Mouse (Mus musculus) stomach, postnatal 0 days (tissue): Measurements from ENCODE around the gene Parn. TPM values are rescaled to one million over a fixed set of nuclear protein-coding genes. Genes with fewer than 3 reads are reported as not detected.

Experiments used
- ATAC-seq: fragments of 200-750 bp; cut with Nextera tagmentation; 2 replicates; pipeline ENCODE4 v1.8.0; 2017; ENCODE audit not compliant: low FRiP score, low TSS enrichment
- DNase-seq: peaks from one replicate; pipeline ENCODE4 v3.0.0-alpha.2; 2016; ENCODE audit warnings: low spot score
- H3K27ac ChIP-seq: fragments of 300-500 bp; sonication (generic); replicated peaks from 2 replicates; pipeline ENCODE4 v1.5.1; 2014; ENCODE audit warnings: mild to moderate bottlenecking, control low read depth
- H3K27me3 ChIP-seq: fragments of 300-500 bp; sonication (generic); 2 replicates; pipeline ENCODE4 v1.6.1; 2014; ENCODE audit warnings: low read length; ENCODE audit not compliant: control insufficient read depth, insufficient read depth
- H3K36me3 ChIP-seq: fragments of 300-500 bp; sonication (generic); 2 replicates; pipeline ENCODE4 v1.6.1; 2014; ENCODE audit warnings: low read length, mixed read lengths; ENCODE audit not compliant: control insufficient read depth, insufficient read depth
- H3K4me1 ChIP-seq: fragments of 300-500 bp; sonication (generic); replicated peaks from 2 replicates; pipeline ENCODE4 v1.6.1; 2014; ENCODE audit warnings: antibody characterized with exemption; ENCODE audit not compliant: control insufficient read depth, insufficient read depth
- H3K4me2 ChIP-seq: fragments of 300-500 bp; sonication (generic); replicated peaks from 2 replicates; pipeline ENCODE4 v1.6.1; 2014; ENCODE audit warnings: low read depth, mild to moderate bottlenecking, control low read depth, moderate library complexity
- H3K4me3 ChIP-seq: fragments of 300-500 bp; sonication (generic); 2 replicates; pipeline ENCODE4 v1.5.1; 2014; ENCODE audit warnings: low read depth, low read length, control low read depth
- H3K9ac ChIP-seq: fragments of 300-500 bp; sonication (generic); 2 replicates; pipeline ENCODE4 v1.6.1; 2014; ENCODE audit warnings: mild to moderate bottlenecking, low read length, control low read depth, mixed read lengths
- H3K9me3 ChIP-seq: fragments of 300-500 bp; sonication (generic); 2 replicates; pipeline ENCODE4 v1.6.1; 2016; ENCODE audit warnings: low read length; ENCODE audit not compliant: control insufficient read depth
- CTCF ChIP-seq: IDR thresholded peaks from 2 replicates; pipeline ENCODE4 v1.5.1; 2016; ENCODE audit warnings: antibody characterized with exemption, low read depth, mild to moderate bottlenecking, moderate library complexity
- EP300 ChIP-seq: optimal IDR thresholded peaks from 2 replicates; pipeline ENCODE3; 2016; ENCODE audit warnings: antibody characterized with exemption
- WGBS: fragments of 180-500 bp; shearing (Covaris S2); extraction: QIAGEN DNeasy Blood & Tissue Kit; methylation state at CpG from one replicate; pipeline ENCODE4 v1.1.7; 2014; 5-methylcytosine and 5-hydroxymethylcytosine counted together
- polyA plus RNA-seq: library from polyadenylated mRNA; unstranded; fragments of >200 nt; fragmentation: Nextera tagmentation; extraction: Ambion mirVana; gene quantifications from 2 replicates; pipeline ENCODE4 v1.2.1, GENCODE M21; 2015

The Parn gene
- polyA plus RNA-seq, 1 experiment from 2014 or later, result 23.7 TPM

DNA sequence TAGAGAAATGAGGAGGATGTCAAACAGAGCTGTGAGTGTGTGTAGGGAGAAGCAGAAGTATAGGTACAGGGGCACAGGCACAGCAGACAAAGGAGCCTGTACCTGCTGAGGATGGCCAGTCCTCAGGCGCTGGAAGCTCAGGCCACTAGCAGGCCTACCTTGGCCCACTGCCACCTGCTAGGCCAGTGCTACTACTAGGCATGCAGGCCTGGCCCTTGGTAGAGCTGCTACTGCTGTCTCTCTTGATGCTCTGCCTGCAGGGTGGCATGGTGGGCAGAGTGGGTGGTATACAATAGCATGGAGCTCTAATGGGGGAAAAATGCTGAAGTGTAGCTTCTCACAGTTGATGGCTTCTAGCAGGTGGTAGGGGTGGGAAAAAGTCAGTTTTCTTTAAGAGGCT, 88.0 kb downstream of the Parn start:
- Histone ChIP-seq H3K4me1 (no peaks in the 10 kb centered on the region), H3K27me3 (no peaks in the 10 kb centered on the region), H3K36me3 (peaks cover 3% of the 10 kb centered on the region; the same call in 1 of the 2 replicates), H3K9me3 (no peaks in the 10 kb centered on the region), H3K4me3 (no peak overlapping the region), H3K27ac (no peak overlapping the region), H3K4me2 (no peak overlapping the region), H3K9ac (no peak overlapping the region)
- 80% methylated on average over 1 of the region's 1 CpGs for WGBS
- TF ChIP-seq EP300 (no peak), CTCF (no peak)
- ATAC-seq (0 out of 2 replicates have a peak, but pooled peaks have one; percentile 42), DNase-seq (no peak)

DNA sequence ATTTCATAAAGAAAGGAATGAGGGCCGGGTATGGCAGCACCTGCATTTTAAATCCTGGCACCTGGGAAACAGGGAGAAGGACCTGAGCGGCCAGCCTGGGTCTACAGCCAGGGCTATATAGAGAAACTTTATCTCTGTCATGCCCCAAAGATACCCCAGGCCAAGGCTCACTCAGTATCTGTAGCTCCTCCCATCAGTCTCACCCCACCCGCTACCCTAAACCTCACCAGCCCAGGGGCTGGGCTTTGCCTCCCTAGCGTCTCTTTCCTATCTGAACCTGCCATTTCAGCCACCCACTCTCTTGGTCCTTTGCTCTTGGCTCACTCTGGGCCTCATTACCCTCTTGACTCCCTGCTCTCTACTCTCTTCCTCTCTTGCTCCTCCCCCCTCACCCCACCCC, 92.7 kb downstream of the Parn start:
- 68% methylated on average over 4 of the region's 4 CpGs for WGBS
- Histone ChIP-seq H3K9me3 (no peaks in the 10 kb centered on the region), H3K27me3 (no peaks in the 10 kb centered on the region), H3K4me2 (no peak overlapping the region), H3K27ac (no peak overlapping the region), H3K9ac (no peak overlapping the region), H3K4me3 (no peak overlapping the region), H3K36me3 (no peaks in the 10 kb centered on the region), H3K4me1 (no peaks in the 10 kb centered on the region)
- TF ChIP-seq EP300 (no peak), CTCF (no peak)
- peak; percentile 40; the same call in 1 of the 2 replicates for ATAC-seq
- DNase-seq, result no peak

DNA sequence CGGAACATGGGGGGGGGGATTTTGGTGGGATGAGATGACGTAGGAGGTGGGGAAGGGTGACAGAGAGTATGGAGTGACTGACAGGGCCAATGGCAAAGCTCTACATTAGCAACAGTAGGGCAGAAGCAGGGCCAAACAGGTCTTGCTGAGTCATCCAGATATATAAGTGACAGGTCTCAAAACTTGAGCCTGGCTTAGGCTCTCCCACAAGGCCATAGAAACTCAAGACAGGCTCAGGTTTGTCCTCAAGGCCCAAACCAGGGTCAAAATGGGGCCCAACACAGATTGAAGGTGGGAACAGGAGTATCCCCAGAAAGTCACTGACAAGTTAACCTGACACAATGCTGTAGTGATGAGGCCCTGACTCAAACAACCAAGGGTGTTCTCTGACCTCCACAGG, 99.7 kb downstream of the Parn start:
- H3K4me2 ChIP-seq, result no peak overlapping the region
- H3K27me3 ChIP-seq, result no peaks in the 10 kb centered on the region
- no peak overlapping the region for H3K4me3 ChIP-seq
- DNase-seq (no peak), ATAC-seq (no peak)
- TF ChIP-seq EP300 (no peak), CTCF (no peak)
- no peak overlapping the region for H3K27ac ChIP-seq
- H3K36me3 ChIP-seq, result no peaks in the 10 kb centered on the region
- H3K4me1 ChIP-seq, result no peaks in the 10 kb centered on the region
- H3K9ac ChIP-seq, result no peak overlapping the region
- WGBS, result 92% methylated on average over 2 of the region's 2 CpGs
- H3K9me3 ChIP-seq, result no peaks in the 10 kb centered on the region

DNA sequence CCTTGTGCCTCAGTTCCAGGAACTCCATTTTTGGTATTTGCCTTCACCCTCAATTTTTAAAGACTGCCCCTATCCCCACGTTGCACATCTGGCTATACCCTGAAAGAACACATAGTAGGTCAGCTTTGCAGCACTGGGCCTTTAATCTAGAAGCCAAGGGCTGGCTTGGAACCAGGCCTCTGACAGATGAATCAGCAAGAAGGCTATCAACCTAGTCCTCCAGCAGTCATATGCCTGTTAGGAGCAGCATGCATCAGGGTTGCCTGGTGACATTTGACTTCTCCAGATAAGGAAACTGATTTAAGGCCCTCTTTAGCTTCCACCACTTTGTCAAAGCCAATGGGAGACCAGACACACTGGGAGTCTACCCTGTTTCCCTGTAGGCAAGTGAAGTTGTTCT, 100.4 kb downstream of the Parn start:
- Histone ChIP-seq H3K4me1 (no peaks in the 10 kb centered on the region), H3K9me3 (no peaks in the 10 kb centered on the region), H3K27me3 (no peaks in the 10 kb centered on the region), H3K4me3 (no peak overlapping the region), H3K36me3 (no peaks in the 10 kb centered on the region), H3K9ac (no peak overlapping the region), H3K27ac (no peak overlapping the region), H3K4me2 (no peak overlapping the region)
- ATAC-seq (no peak), DNase-seq (no peak)
- 93% methylated on average over 1 of the region's 1 CpGs for WGBS
- no peak for TF ChIP-seq CTCF
- no peak for TF ChIP-seq EP300

DNA sequence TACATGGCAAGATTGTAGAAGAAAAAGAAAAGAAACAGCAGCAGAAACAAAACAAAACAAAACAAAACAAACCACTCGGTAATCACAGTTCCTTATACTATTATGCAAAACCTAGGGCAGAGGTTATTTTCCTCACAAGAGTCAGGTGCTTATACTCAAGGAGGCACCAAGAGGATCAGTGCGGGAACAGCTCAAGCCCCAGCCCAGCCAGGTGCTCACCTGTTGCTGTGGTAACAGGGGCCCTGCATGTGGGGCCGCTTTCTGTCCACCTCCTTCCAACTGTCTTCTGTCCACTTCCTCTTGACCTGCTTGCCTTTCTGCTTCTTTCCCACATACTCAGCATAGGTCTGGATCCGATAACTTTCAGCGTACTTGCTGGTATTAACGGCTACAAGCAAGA, 101.6 kb downstream of the Parn start:
- DNase-seq, result no peak
- no peak overlapping the region for H3K27ac ChIP-seq
- no peak overlapping the region for H3K4me3 ChIP-seq
- no peaks in the 10 kb centered on the region for H3K27me3 ChIP-seq
- 68% methylated on average over 6 of the region's 6 CpGs for WGBS
- H3K9ac ChIP-seq, result no peak overlapping the region
- H3K36me3 ChIP-seq, result no peaks in the 10 kb centered on the region
- no peaks in the 10 kb centered on the region for H3K9me3 ChIP-seq
- no peak for ATAC-seq
- H3K4me1 ChIP-seq, result no peaks in the 10 kb centered on the region
- no peak for TF ChIP-seq CTCF
- no peak for TF ChIP-seq EP300
- no peak overlapping the region for H3K4me2 ChIP-seq

DNA sequence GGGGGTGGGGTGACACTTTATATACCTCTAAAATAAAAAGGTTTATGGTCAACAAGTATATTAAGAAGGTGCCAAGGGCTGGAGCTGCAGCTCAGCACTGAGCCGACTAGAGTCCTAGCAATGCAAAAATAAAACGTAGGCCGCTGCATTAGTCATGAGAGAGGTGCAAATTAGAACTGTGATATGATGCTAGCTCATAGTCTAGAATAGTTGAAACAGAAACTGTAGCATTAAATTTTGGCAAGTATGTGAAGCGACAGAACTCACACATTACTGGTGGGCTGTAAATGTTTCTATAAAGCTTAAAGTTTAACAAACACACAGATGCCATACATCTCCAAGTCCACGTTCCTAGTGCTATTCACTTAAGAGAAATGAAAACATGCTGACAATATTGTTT, 102.7 kb downstream of the Parn start:
- H3K4me1 ChIP-seq, result no peaks in the 10 kb centered on the region
- 67% methylated on average over 5 of the region's 5 CpGs for WGBS
- no peak overlapping the region for H3K9ac ChIP-seq
- no peaks in the 10 kb centered on the region for H3K27me3 ChIP-seq
- H3K27ac ChIP-seq, result no peak overlapping the region
- ATAC-seq, result no peak
- no peaks in the 10 kb centered on the region for H3K9me3 ChIP-seq
- no peak overlapping the region for H3K4me2 ChIP-seq
- TF ChIP-seq CTCF (no peak), EP300 (no peak)
- H3K36me3 ChIP-seq, result no peaks in the 10 kb centered on the region
- no peak for DNase-seq
- no peak overlapping the region for H3K4me3 ChIP-seq
